Mouse (Mus musculus) brain, embryonic 14.5 days (tissue): ENCODE measurements around the gene Dnajb2.

Experiments used
- CTCF ChIP-seq: fragments of 200-500 bp; IDR thresholded peaks from 2 replicates; pipeline ENCODE4 v1.5.1; 2012; ENCODE audit warnings: inconsistent platforms, mild to moderate bottlenecking, moderate library complexity, borderline replicate concordance; ENCODE audit not compliant: insufficient read depth, insufficient read length; ENCODE audit errors: extremely low read depth
- POLR2A ChIP-seq: fragments of 200-500 bp; IDR thresholded peaks from 2 replicates; pipeline ENCODE4 v1.6.1; 2012; ENCODE audit warnings: mild to moderate bottlenecking, inconsistent platforms, borderline replicate concordance; ENCODE audit not compliant: poor library complexity, insufficient read depth, insufficient read length, severe bottlenecking; ENCODE audit errors: extremely low read depth

GRCm38 (mm10) chr1:75210136-75211087 is 25.8 kb upstream of the Dnajb2 start, which contains the start of the genes Glb1l and Stk16:
- no peak for TF ChIP-seq CTCF
- peak; percentile 64; the same call in 1 of the 2 replicates for TF ChIP-seq POLR2A
